Mouse (Mus musculus): ENCODE data around the gene Cd200r3. TPM values are rescaled to one million over a fixed set of nuclear protein-coding genes. Genes with fewer than 3 reads are reported as not detected.
A peak's percentile ranks its signal among the peaks of the same experiment; 100 is the strongest.

Gene Cd200r3
- polyA plus RNA-seq, 1 experiment from 2014 or later = not detected

DNA sequence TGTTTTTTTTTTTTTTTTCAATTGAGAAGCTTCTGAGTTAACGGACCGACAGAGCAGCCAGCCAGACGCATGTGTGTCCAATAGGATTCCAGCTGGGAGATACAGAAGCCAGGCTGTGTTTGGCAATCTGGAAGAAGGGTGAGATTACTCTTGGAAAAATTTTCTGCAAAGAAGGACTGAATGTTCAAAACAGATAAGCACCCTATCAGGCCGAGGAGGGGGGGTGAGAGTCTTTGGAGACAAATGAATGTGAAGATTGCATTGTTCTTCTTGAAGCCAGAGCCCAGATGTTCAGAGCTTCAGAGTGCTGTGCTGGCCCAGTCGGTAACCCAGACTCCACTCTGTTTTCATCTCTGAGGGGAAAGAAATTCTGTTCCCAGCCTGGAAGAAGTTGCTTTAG lies 66.2 kb downstream of the Cd200r3 start:
- H3K27me3 ChIP-seq = no peaks in the 10 kb centered on the region
- ChIA-PET POLR2A (no interaction called here), CTCF (interaction anchor here (0.7 kb wide), 1 partner anchor 81 kb away, joined by 3 read pairs; no protein-coding TSS in a partner anchor)
- ATAC-seq (no peak), DNase-seq (ENCODE audit: low read depth, low spot score) (no peak)
- in situ Hi-C loops (cut with MboI; ENCODE audit: low pct_unique_long_range_greater_than_20kb) = no loop called here
- TF ChIP-seq CTCF (IDR thresholded peaks at IDR 0.05) = no peak

DNA sequence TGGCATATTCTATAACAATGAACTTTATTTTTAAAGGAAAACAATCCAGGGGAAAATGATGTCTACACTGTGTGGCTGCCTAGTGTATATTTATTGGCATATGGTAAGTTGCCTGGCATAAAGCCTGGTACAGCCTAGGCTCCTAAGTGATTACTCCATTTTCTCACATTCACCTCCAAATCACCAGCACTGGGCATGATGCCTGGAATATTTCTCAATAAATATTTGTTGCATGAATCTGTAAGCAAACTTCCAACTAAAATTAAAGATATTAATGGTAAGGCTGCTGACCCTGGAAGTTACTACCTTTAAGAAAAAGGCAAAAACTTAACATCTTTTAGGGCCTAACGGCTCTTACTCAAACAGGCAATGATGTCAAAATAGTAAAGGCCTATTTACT lies 72.1 kb downstream of the Cd200r3 start:
- DNase-seq (ENCODE audit: low read depth, low spot score) = no peak
- no peak for TF ChIP-seq CTCF (IDR thresholded peaks at IDR 0.05)
- ATAC-seq = no peak
- POLR2A ChIA-PET = no interaction called here
- H3K27me3 ChIP-seq = no peaks in the 10 kb centered on the region
- CTCF ChIA-PET = no interaction called here
- in situ Hi-C loops (cut with MboI; ENCODE audit: low pct_unique_long_range_greater_than_20kb) = no loop called here

DNA sequence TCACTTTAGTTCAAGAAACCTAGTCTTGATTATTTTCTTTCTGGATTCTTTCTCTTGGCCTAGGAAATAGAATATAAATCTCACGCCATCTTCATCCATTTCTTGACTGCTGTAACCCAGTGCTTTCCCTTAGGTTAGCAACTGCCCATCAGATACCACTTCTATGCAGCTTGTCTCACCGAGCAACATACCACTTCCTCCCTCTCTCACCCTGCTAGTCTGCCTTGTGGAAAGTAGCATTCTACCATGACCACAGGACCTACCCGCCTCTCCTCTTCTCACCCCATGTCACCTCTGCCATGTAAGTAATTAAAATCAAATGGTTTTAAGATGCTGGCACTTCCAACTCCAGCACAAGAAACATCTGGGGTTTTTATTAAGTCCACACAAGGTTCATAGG lies 73.0 kb downstream of the Cd200r3 start:
- CTCF ChIA-PET = interaction anchor here (0.9 to 1.2 kb wide), 2 partner anchors 11 to 13 kb away, joined by 3 read pairs; no protein-coding TSS in a partner anchor
- TF ChIP-seq CTCF (IDR thresholded peaks at IDR 0.05) = no peak
- DNase-seq (ENCODE audit: low read depth, low spot score) = no peak
- H3K27me3 ChIP-seq = no peaks in the 10 kb centered on the region
- POLR2A ChIA-PET = no interaction called here
- in situ Hi-C loops (cut with MboI; ENCODE audit: low pct_unique_long_range_greater_than_20kb) = no loop called here
- ATAC-seq = no peak

DNA sequence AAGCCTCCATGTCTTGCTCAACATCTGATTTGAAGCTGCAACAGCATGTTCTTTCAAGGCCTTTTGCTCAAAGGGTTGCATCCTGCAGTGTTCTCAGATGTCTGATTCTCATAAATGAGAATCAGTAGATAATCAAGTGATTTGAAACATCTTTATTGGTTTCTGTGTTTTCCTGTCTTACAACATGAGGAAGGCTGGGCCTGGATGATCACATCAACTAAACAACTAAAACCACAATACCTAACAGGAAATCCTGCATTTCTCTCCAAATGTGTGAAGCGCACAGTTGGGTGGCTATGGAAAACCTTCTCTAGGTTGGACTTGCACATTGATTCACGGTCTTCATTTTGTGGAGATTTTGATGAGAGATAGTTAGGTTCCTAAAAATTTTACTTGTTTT lies 75.4 kb downstream of the Cd200r3 start:
- no peak for ATAC-seq
- in situ Hi-C loops (cut with MboI; ENCODE audit: low pct_unique_long_range_greater_than_20kb) = no loop called here

DNA sequence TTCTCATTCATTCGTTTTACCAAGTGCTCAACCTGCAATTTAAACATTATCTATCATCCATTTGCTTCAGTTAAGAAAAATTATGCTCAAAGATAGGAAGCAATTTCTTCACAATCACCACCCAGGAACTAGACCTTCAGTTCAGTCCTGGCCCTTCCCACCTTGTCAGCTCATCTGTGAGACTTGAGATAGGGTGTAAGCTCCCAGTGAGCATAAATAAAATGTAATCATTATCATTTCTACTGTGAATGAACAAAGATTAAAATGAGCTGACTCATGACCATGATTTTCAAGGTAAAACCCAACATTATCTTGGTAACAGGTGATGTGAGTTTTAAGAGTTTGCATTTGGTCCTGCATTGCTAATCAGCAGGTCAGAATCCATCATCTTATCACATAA lies 76.6 kb downstream of the Cd200r3 start:
- no peaks in the 10 kb centered on the region for H3K27me3 ChIP-seq
- ChIA-PET POLR2A (interaction anchor here (0.7 kb wide), 1 partner anchor 39 kb away, joined by 4 read pairs; no protein-coding TSS in a partner anchor), CTCF (interaction anchor here (2.5 kb wide), 1 partner anchor 9 kb away, joined by 8 read pairs; no protein-coding TSS in a partner anchor)
- TF ChIP-seq CTCF (IDR thresholded peaks at IDR 0.05) = no peak
- in situ Hi-C loops (cut with MboI; ENCODE audit: low pct_unique_long_range_greater_than_20kb) = no loop called here
- ATAC-seq = no peak
- DNase-seq (ENCODE audit: low read depth, low spot score) = no peak

More for the DNA sequence above, 75.4 kb downstream of the Cd200r3 start:
- DNase-seq (ENCODE audit: low read depth, low spot score) = no peak
- TF ChIP-seq CTCF (IDR thresholded peaks at IDR 0.05) = no peak
- ChIA-PET CTCF (no interaction called here), POLR2A (no interaction called here)
- no peaks in the 10 kb centered on the region for H3K27me3 ChIP-seq

DNA sequence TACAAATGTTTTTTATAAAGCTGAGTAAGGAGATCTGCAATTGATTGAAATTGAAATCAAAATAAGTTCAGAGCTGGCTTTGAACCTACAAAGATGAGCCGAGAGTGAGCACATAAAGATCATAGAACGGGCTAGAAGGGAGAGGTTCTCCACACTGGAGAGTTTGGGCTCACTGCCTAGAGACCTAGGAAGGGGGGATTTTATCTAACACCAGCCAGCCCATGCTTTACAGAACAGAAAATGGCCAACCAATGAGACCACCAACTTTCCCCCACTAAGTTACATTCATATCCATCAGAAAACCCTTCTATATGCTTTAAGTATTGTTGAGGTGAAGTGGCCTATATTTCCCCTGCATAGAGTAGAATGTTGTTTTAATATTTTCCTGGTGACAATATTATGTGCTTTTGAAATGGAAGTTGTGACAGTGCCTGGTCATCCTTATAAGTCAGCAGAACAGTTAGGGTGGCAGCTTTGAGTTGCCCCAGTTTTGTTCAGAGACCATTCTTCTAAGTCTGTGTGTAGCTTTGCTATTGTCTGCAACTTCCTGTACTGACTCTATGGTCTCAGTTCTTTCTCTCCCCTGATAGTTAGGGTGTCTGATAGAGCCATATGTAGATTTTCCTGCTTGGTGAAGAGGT lies 77.3 kb downstream of the Cd200r3 start:
- no peak for DNase-seq (ENCODE audit: low read depth, low spot score)
- CTCF ChIA-PET = interaction anchor here (0.9 to 2.5 kb wide), 3 partner anchors 8 to 15 kb away, joined by 3 to 8 read pairs (median 3); no protein-coding TSS in a partner anchor
- POLR2A ChIA-PET = no interaction called here
- TF ChIP-seq CTCF (IDR thresholded peaks at IDR 0.05) = no peak
- no peaks in the 10 kb centered on the region for H3K27me3 ChIP-seq
- in situ Hi-C loops (cut with MboI; ENCODE audit: low pct_unique_long_range_greater_than_20kb) = no loop called here
- no peak for ATAC-seq

DNA sequence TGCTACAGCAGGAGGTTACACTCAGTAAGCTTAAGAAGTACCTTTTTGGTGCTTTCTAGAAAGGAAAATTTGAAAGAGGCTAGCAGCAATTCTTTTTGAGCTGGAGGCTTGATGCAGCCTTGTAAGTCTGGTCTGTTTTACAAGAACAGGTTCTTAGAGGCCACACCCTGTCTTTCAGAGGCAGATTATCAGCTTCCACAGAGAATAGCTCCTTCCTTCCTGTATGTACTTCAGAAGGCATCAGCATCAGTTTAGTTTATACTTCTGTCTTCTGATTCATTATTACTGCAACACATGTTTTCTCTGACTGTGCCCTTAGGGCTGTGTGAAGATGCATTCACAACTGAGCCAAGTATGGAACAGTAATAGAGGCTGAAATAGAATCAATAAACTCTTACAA lies 78.0 kb downstream of the Cd200r3 start:
- TF ChIP-seq CTCF (IDR thresholded peaks at IDR 0.05) = no peak
- ChIA-PET CTCF (interaction anchor here (0.9 to 2.5 kb wide), 3 partner anchors 8 to 16 kb away, joined by 3 to 8 read pairs (median 3); no protein-coding TSS in a partner anchor), POLR2A (no interaction called here)
- H3K27me3 ChIP-seq = no peaks in the 10 kb centered on the region
- ATAC-seq = no peak
- DNase-seq (ENCODE audit: low read depth, low spot score) = no peak
- in situ Hi-C loops (cut with MboI; ENCODE audit: low pct_unique_long_range_greater_than_20kb) = no loop called here

DNA sequence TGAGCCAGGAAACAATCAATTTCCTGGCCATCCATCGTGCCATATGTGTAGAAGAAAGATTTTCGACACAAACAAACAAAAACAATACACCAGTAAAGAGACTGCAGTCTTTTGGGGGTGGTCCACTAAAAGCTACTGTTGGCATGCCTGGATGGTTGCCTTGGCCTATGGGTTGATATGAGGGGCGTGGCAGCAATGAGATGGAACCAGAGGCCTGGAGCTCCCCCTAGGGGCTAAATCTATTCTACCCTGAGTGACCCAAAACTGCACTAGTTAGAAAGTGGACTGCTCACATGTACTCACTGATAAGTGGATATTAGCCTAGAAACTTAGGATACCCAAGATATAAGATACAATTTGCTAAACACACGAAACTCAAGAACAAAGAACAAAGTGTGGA lies 80.4 kb downstream of the Cd200r3 start:
- no peak for ATAC-seq
- TF ChIP-seq CTCF (IDR thresholded peaks at IDR 0.05) = peak; percentile 56
- POLR2A ChIA-PET = no interaction called here
- H3K27me3 ChIP-seq = no peaks in the 10 kb centered on the region
- in situ Hi-C loops (cut with MboI; ENCODE audit: low pct_unique_long_range_greater_than_20kb) = no loop called here
- CTCF ChIA-PET = interaction anchor here (1.1 to 1.2 kb wide), 2 partner anchors 66 to 257 kb away, joined by 3 read pairs; no protein-coding TSS in a partner anchor
- DNase-seq (ENCODE audit: low read depth, low spot score) = no peak

DNA sequence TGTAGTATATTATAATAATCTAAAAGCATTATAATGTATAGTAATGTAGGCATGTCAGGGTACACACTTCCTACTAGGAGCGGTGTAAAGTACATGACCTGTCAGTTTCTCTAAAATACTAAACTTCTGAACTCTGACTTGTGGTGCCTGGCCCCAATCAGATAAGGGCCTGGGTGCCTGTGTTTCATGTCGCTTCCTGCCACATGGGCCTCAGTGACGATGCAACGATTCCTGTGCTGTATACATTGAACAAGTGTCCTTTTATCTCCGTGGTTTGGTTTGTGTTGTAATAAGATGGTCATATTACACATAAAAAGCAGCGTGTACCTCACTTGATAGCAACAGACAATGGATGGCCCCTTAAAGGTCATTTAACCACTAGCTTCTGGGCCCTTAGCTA lies 81.8 kb downstream of the Cd200r3 start:
- no peak for TF ChIP-seq CTCF (IDR thresholded peaks at IDR 0.05)
- in situ Hi-C loops (cut with MboI; ENCODE audit: low pct_unique_long_range_greater_than_20kb) = no loop called here
- no peaks in the 10 kb centered on the region for H3K27me3 ChIP-seq
- ATAC-seq (no peak), DNase-seq (ENCODE audit: low read depth, low spot score) (no peak)
- CTCF ChIA-PET = interaction anchor here (1.6 kb wide), 1 partner anchor 250 kb away, joined by 3 read pairs; no protein-coding TSS in a partner anchor
- POLR2A ChIA-PET = no interaction called here

DNA sequence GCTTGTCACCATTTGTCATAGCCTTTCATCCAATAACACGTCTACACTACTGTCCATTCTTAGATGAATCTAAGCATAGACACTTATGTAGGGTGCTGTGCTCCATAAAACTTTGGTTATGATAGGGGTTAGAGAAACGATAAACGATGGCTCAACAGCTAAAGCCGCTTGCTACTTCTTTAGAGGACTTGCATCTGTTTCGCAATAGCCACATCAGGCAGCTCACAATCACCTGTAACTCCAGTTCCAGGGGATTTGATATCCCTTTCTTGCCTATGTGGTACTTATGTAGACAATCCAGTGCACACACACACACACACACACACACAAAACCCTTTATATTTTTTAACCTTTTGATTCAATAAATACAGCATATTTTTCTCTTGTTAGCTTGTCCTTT lies 85.6 kb downstream of the Cd200r3 start:
- CTCF ChIA-PET = interaction anchor here (1.5 to 2.4 kb wide), 3 partner anchors 9 to 61 kb away, joined by 5 to 8 read pairs (median 8); no protein-coding TSS in a partner anchor
- no peak for TF ChIP-seq CTCF (IDR thresholded peaks at IDR 0.05)
- ATAC-seq = no peak

DNA sequence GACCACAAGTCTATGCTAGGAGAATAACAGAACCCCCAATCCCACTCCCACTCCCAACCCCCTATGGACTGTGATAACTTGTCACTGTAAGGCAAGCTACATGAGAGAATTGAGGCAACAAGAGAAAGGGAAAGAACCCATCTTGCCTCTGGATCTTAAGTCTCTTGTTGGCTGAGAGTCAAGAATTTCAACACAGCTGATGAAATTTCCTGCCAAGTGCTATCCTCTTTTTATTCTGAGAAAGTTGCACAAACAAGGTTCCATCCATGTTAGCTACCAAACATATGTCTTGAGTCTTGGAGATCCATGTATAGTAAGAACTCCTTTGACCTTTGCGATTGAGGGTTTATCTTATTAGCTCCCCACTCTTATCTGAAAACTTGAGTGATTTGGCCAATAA lies 86.0 kb downstream of the Cd200r3 start:
- CTCF ChIA-PET = interaction anchor here (1.5 to 2.4 kb wide), 3 partner anchors 9 to 61 kb away, joined by 5 to 8 read pairs (median 8); no protein-coding TSS in a partner anchor
- in situ Hi-C loops (cut with MboI; ENCODE audit: low pct_unique_long_range_greater_than_20kb) = no loop called here
- H3K27me3 ChIP-seq = no peaks in the 10 kb centered on the region
- DNase-seq (ENCODE audit: low read depth, low spot score) (no peak), ATAC-seq (no peak)
- POLR2A ChIA-PET = no interaction called here
- no peak for TF ChIP-seq CTCF (IDR thresholded peaks at IDR 0.05)

More for the DNA sequence above, 85.6 kb downstream of the Cd200r3 start:
- H3K27me3 ChIP-seq = no peaks in the 10 kb centered on the region
- POLR2A ChIA-PET = no interaction called here
- in situ Hi-C loops (cut with MboI; ENCODE audit: low pct_unique_long_range_greater_than_20kb) = no loop called here
- no peak for DNase-seq (ENCODE audit: low read depth, low spot score)
